Mouse (Mus musculus): Measurements from ENCODE around the gene Olfr509. TPM values are rescaled to one million over a fixed set of nuclear protein-coding genes. Genes with fewer than 3 reads are reported as not detected.
"Not testable (repeated sequence)": the region's sequence is repeated elsewhere in the genome, so short reads cannot be mapped to it uniquely, and the experiment has no call there.

Gene Olfr509
- total RNA-seq (2021), result under 1 TPM in 1 of 2 experiments, not detected in 1; 0.08 TPM
- long read RNA-seq, experiment 1, result 0 reads
- long read RNA-seq, experiment 2, result 0 reads

GRCm38 (mm10) chr7:108651806-108652205, at the start of gene Olfr509:
TSS of gene Olfr509 (minus strand) at chr7:108651906.
- no peak for DNase-seq (ENCODE audit: low spot score in 2 of 2)

GRCm38 (mm10) chr7:108678886-108679285, 27.2 kb upstream of the Olfr509 start:
- no peak for DNase-seq (ENCODE audit: low spot score in 2 of 2)

GRCm38 (mm10) chr7:108671058-108671457, 19.4 kb upstream of the Olfr509 start:
- DNase-seq (ENCODE audit: low spot score in 2 of 2), result no peak

GRCm38 (mm10) chr7:108666118-108666517, 14.4 kb upstream of the Olfr509 start, which contains the start of gene Olfr510:
TSS of gene Olfr510 (plus strand) at chr7:108666418.
- DNase-seq (ENCODE audit: low spot score in 2 of 2), result no peak

- no peak for DNase-seq (ENCODE audit: low spot score in 2 of 2)
These were observed 10.7 kb upstream of the Olfr509 start for GRCm38 (mm10) chr7:108662419-108662818.

- no peak for DNase-seq (ENCODE audit: low spot score in 2 of 2)
These were observed 22.0 kb downstream of the Olfr509 start, which contains the start of gene Olfr508 for GRCm38 (mm10) chr7:108629694-108630093. TSS of gene Olfr508 (plus strand) at chr7:108629994.

GRCm38 (mm10) chr7:108621514-108621913, 30.2 kb downstream of the Olfr509 start, which contains the start of gene Olfr507:
TSS of gene Olfr507 (plus strand) at chr7:108621814.
- DNase-seq (ENCODE audit: low spot score in 2 of 2), result no peak

GRCm38 (mm10) chr7:108616781-108617180, 34.9 kb downstream of the Olfr509 start:
- DNase-seq (ENCODE audit: low spot score in 2 of 2), result not testable (repeated sequence)

- DNase-seq (ENCODE audit: low spot score in 2 of 2), result no peak
These were observed 37.6 kb downstream of the Olfr509 start for GRCm38 (mm10) chr7:108614110-108614509.

- DNase-seq (ENCODE audit: low spot score in 2 of 2), result no peak
These were observed 41.2 kb downstream of the Olfr509 start, which contains the start of gene Olfr506 for GRCm38 (mm10) chr7:108610487-108610886. TSS of gene Olfr506 (plus strand) at chr7:108610787.

- DNase-seq (ENCODE audit: low spot score in 2 of 2), result not testable (repeated sequence)
These were observed 49.8 kb downstream of the Olfr509 start for GRCm38 (mm10) chr7:108601916-108602315.

Other genes with a start within 250 kb of the Olfr509 start
- gene Olfr497, start 231.5 kb downstream of the Olfr509 start, total RNA-seq (2021), result not detected
- not detected for gene Olfr498, start 186.6 kb downstream of the Olfr509 start, total RNA-seq (2021)
- gene Olfr502, start 126.8 kb downstream of the Olfr509 start, total RNA-seq (2021), result not detected
- gene Olfr503, start 107.4 kb downstream of the Olfr509 start, total RNA-seq (2021), result not detected
- gene Olfr504, start 86.1 kb downstream of the Olfr509 start, total RNA-seq (2021), result not detected
- gene Olfr506, start 41.1 kb downstream of the Olfr509 start, total RNA-seq (2021), result not detected
- gene Olfr507, start 30.1 kb downstream of the Olfr509 start, total RNA-seq (2021), result not detected
- not detected for gene Olfr508, start 21.9 kb downstream of the Olfr509 start, total RNA-seq (2021)
- not detected for gene Olfr510, start 14.5 kb upstream of the Olfr509 start, total RNA-seq (2021)
- gene Olfr512, start 61.4 kb upstream of the Olfr509 start, total RNA-seq (2021), result not detected
- not detected for gene Olfr513, start 99.1 kb upstream of the Olfr509 start, total RNA-seq (2021)
- not detected for gene Olfr514, start 174.1 kb upstream of the Olfr509 start, total RNA-seq (2021)
- gene Olfr516, start 198.6 kb upstream of the Olfr509 start, total RNA-seq (2021), result not detected
- gene Olfr517, start 220.5 kb upstream of the Olfr509 start, total RNA-seq (2021), result not detected
- gene Olfr518, start 233.1 kb upstream of the Olfr509 start, total RNA-seq (2021), result not detected
- gene Olfr519, start 242.5 kb upstream of the Olfr509 start, total RNA-seq (2021), result not detected